Mouse (Mus musculus): ENCODE results near the gene Gnptab.

GRCm38 (mm10) chr10:88385290-88385689 lies 6.4 kb downstream of the Gnptab start:
- TF ChIP-seq CTCF (IDR thresholded peaks at IDR 0.05; ENCODE audit: insufficient read depth, low read depth, low read length) (no peak), POLR2A (IDR thresholded peaks at IDR 0.05; ENCODE audit: insufficient read depth, low read depth, low read length) (no peak)

All from olfactory bulb, adult 2 months (tissue).